Mouse (Mus musculus) CH12.LX (cell line): Measurements from ENCODE around the gene Fuk. TPM values are rescaled to one million over a fixed set of nuclear protein-coding genes. Genes with fewer than 3 reads are reported as not detected.

Experiments used
- DNase-seq: peaks from one replicate; pipeline ENCODE4 v3.0.0-alpha.2; 2013; ENCODE audit errors: extremely low read depth
- H3K27ac ChIP-seq: 2 replicates; pipeline ENCODE4 v1.5.1; 2012; ENCODE audit warnings: low read depth, mild to moderate bottlenecking, control low read depth, moderate library complexity; ENCODE audit not compliant: insufficient read depth
- H3K27me3 ChIP-seq: replicated peaks from 2 replicates; pipeline ENCODE3; 2012; ENCODE audit warnings: inconsistent platforms
- H3K36me3 ChIP-seq, 2 experiments: replicated peaks in 1 of 2; 2 replicates each; pipeline versions ENCODE3 to v1.6.1; 2012; ENCODE audit warnings: inconsistent platforms in 1 of 2, low read length in 1 of 2, mild to moderate bottlenecking in 1 of 2, mixed read lengths in 1 of 2, moderate library complexity in 1 of 2; ENCODE audit not compliant: control insufficient read depth in 1 of 2, insufficient read depth in 1 of 2
- H3K4me1 ChIP-seq, 2 experiments: 2 replicates each; pipeline ENCODE4 v1.6.1; 2012; ENCODE audit warnings: inconsistent platforms in 1 of 2, moderate library complexity in 1 of 2; ENCODE audit not compliant: insufficient read depth in 2 of 2, control insufficient read depth in 1 of 2
- H3K4me2 ChIP-seq: 2 replicates; pipeline ENCODE4 v1.6.1; 2012; ENCODE audit warnings: low read depth, mild to moderate bottlenecking, control low read depth; ENCODE audit not compliant: poor library complexity, insufficient read depth, severe bottlenecking
- H3K4me3 ChIP-seq, 3 experiments: fragments of 150-350 bp in 1 of 3; sonication (generic) in 1 of 3; replicated peaks in 1 of 3; 2 replicates each; pipeline versions ENCODE3 to v1.5.1; 2011 to 2012; ENCODE audit warnings: low read depth in 2 of 3, low read length in 2 of 3, mild to moderate bottlenecking in 2 of 3, moderate library complexity in 2 of 3, control low read depth in 1 of 3, improper control_type of control experiment in 1 of 3, inconsistent platforms in 1 of 3, mixed read lengths in 1 of 3; ENCODE audit not compliant: poor library complexity in 1 of 3
- H3K79me2 ChIP-seq: replicated peaks from 2 replicates; pipeline ENCODE4 v1.6.1; 2012; ENCODE audit warnings: mild to moderate bottlenecking, moderate library complexity; ENCODE audit not compliant: control insufficient read depth, poor library complexity, insufficient read depth, severe bottlenecking; ENCODE audit errors: extremely low read depth
- H3K9ac ChIP-seq: 2 replicates; pipeline ENCODE4 v1.6.1; 2012; ENCODE audit warnings: low read depth, mild to moderate bottlenecking, control low read depth, moderate library complexity; ENCODE audit not compliant: insufficient read depth
- H3K9me3 ChIP-seq: replicated peaks from 2 replicates; pipeline ENCODE3; 2012; ENCODE audit warnings: low read length, inconsistent platforms, mixed read lengths
- BHLHE40 ChIP-seq: IDR thresholded peaks from 2 replicates; pipeline ENCODE4 v1.6.1; 2011; ENCODE audit warnings: mild to moderate bottlenecking, low read depth, low read length, improper control_type of control experiment
- CHD1 ChIP-seq: IDR thresholded peaks from 2 replicates; pipeline ENCODE4 v1.6.1; 2012; ENCODE audit warnings: low read depth, low read length, improper control_type of control experiment, inconsistent platforms
- CTCF ChIP-seq, 2 experiments: IDR thresholded peaks in 1 of 2; conservative IDR thresholded peaks in 1 of 2; 2 replicates each; pipeline ENCODE4 v1.5.1; 2011 to 2012; ENCODE audit warnings: low read depth in 2 of 2, low read length in 2 of 2, improper control_type of control experiment in 1 of 2, inconsistent platforms in 1 of 2, mild to moderate bottlenecking in 1 of 2, moderate library complexity in 1 of 2
- E2F4 ChIP-seq: IDR thresholded peaks from 2 replicates; pipeline ENCODE4 v1.6.1; 2011; ENCODE audit warnings: low read depth, low read length, improper control_type of control experiment; ENCODE audit not compliant: insufficient replicate concordance
- ELF1 ChIP-seq: IDR thresholded peaks from 2 replicates; pipeline ENCODE4 v1.6.1; 2014; ENCODE audit warnings: low read depth, mild to moderate bottlenecking, inconsistent platforms, low read length, improper control_type of control experiment
- ETS1 ChIP-seq: conservative IDR thresholded peaks from 2 replicates; pipeline ENCODE4 v1.6.1; 2012; ENCODE audit warnings: low read depth, mild to moderate bottlenecking, inconsistent platforms, low read length, improper control_type of control experiment, moderate library complexity
- GABPA ChIP-seq: IDR thresholded peaks from 2 replicates; pipeline ENCODE4 v1.6.1; 2012; ENCODE audit warnings: low read depth, low read length, improper control_type of control experiment, inconsistent platforms; ENCODE audit not compliant: insufficient replicate concordance
- HCFC1 ChIP-seq: IDR thresholded peaks from 2 replicates; pipeline ENCODE4 v1.6.1; 2012; ENCODE audit warnings: low read depth, mild to moderate bottlenecking, inconsistent platforms, low read length, improper control_type of control experiment
- IRF4 ChIP-seq: IDR thresholded peaks from 2 replicates; pipeline ENCODE4 v1.6.1; 2014; ENCODE audit warnings: low read depth, mild to moderate bottlenecking, inconsistent platforms, low read length, improper control_type of control experiment
- JUND ChIP-seq: conservative IDR thresholded peaks from 2 replicates; pipeline ENCODE4 v1.6.1; 2011; ENCODE audit warnings: low read depth, low read length, improper control_type of control experiment
- KAT2A ChIP-seq: IDR thresholded peaks from 2 replicates; pipeline ENCODE4 v1.6.1; 2012; ENCODE audit warnings: low read length, improper control_type of control experiment, inconsistent platforms; ENCODE audit not compliant: insufficient replicate concordance
- MAFK ChIP-seq: IDR thresholded peaks from 2 replicates; pipeline ENCODE4 v1.6.1; 2011; ENCODE audit warnings: low read length, improper control_type of control experiment; ENCODE audit not compliant: insufficient replicate concordance
- MAX ChIP-seq: IDR thresholded peaks from 2 replicates; pipeline ENCODE4 v1.6.1; 2011; ENCODE audit warnings: low read length, improper control_type of control experiment
- MAZ ChIP-seq: IDR thresholded peaks from 2 replicates; pipeline ENCODE4 v1.6.1; 2012; ENCODE audit warnings: low read depth, mild to moderate bottlenecking, inconsistent platforms, low read length, improper control_type of control experiment, moderate library complexity
- MEF2A ChIP-seq: IDR thresholded peaks from 2 replicates; pipeline ENCODE4 v1.6.1; 2014; ENCODE audit warnings: low read depth, mild to moderate bottlenecking, inconsistent platforms, low read length, improper control_type of control experiment, borderline replicate concordance
- MXI1 ChIP-seq: IDR thresholded peaks from 2 replicates; pipeline ENCODE4 v1.6.1; 2011; ENCODE audit warnings: mild to moderate bottlenecking, low read depth, low read length, improper control_type of control experiment
- NELFE ChIP-seq: IDR thresholded peaks from 2 replicates; pipeline ENCODE4 v1.6.1; 2011; ENCODE audit warnings: low read depth, low read length, improper control_type of control experiment
- NRF1 ChIP-seq: IDR thresholded peaks from 2 replicates; pipeline ENCODE4 v1.6.1; 2014; ENCODE audit warnings: low read depth, mild to moderate bottlenecking, inconsistent platforms, low read length, improper control_type of control experiment, moderate library complexity
- POLR2A ChIP-seq: IDR thresholded peaks from 2 replicates; pipeline ENCODE4 v1.6.1; 2011; ENCODE audit warnings: low read depth, mild to moderate bottlenecking, improper control_type of control experiment, low read length
- POLR2AphosphoS2 ChIP-seq: IDR thresholded peaks from 2 replicates; pipeline ENCODE4 v1.6.1; 2011; ENCODE audit warnings: low read depth, low read length, improper control_type of control experiment
- RAD21 ChIP-seq: IDR thresholded peaks from 2 replicates; pipeline ENCODE4 v1.6.1; 2011; ENCODE audit warnings: low read depth, mild to moderate bottlenecking, low read length, improper control_type of control experiment, moderate library complexity
- RCOR1 ChIP-seq: conservative IDR thresholded peaks from 2 replicates; pipeline ENCODE4 v1.6.1; 2012; ENCODE audit warnings: low read depth, mild to moderate bottlenecking, inconsistent platforms, low read length, improper control_type of control experiment
- SIN3A ChIP-seq: IDR thresholded peaks from 2 replicates; pipeline ENCODE4 v1.6.1; 2012; ENCODE audit warnings: low read length, improper control_type of control experiment, inconsistent platforms
- TBP ChIP-seq: conservative IDR thresholded peaks from 2 replicates; pipeline ENCODE4 v1.6.1; 2011; ENCODE audit warnings: low read depth, low read length, improper control_type of control experiment
- TCF12 ChIP-seq: IDR thresholded peaks from 2 replicates; pipeline ENCODE4 v1.6.1; 2014; ENCODE audit warnings: low read depth, mild to moderate bottlenecking, inconsistent platforms, low read length, improper control_type of control experiment
- USF2 ChIP-seq: conservative IDR thresholded peaks from 2 replicates; pipeline ENCODE4 v1.6.1; 2011; ENCODE audit warnings: low read depth, low read length, improper control_type of control experiment
- ZKSCAN1 ChIP-seq: IDR thresholded peaks from 2 replicates; pipeline ENCODE4 v1.6.1; 2012; ENCODE audit warnings: low read depth, inconsistent platforms, low read length, improper control_type of control experiment, borderline replicate concordance
- ZMIZ1 ChIP-seq: IDR thresholded peaks from 2 replicates; pipeline ENCODE4 v1.6.1; 2012; ENCODE audit warnings: low read depth, mild to moderate bottlenecking, inconsistent platforms, low read length, improper control_type of control experiment
- dilution Hi-C: fragments of 300-500 bp; cut with MboI; formaldehyde crosslinking; loops from 2 replicates; pipeline ENCODE4 v1.14.3; 2020; ENCODE audit warnings: low sequenced_read_pairs; ENCODE audit not compliant: extremely low pct_unique_long_range_greater_than_20kb, extremely low pct_ligation_motif_present
- in situ Hi-C: fragments of 300-500 bp; cut with MboI; formaldehyde crosslinking; loops from 3 replicates; pipeline ENCODE4 v1.14.3; 2019; ENCODE audit warnings: low sequenced_read_pairs, low pct_ligation_motif_present, low pct_unique_long_range_greater_than_20kb, mixed read lengths
- polyA plus RNA-seq: library from polyadenylated mRNA; unstranded; fragments of >175 nt; gene quantifications from 2 replicates; pipeline ENCODE4 v1.2.1, GENCODE M21; 2012; ENCODE audit warnings: low read depth; ENCODE audit not compliant: insufficient read length
- total RNA-seq, 2 experiments: library from RNA; depleted of rRNA; stranded (reverse); fragments of 300-350 nt in 1 of 2; fragments of >200 nt in 1 of 2; gene quantifications; 2 replicates each; pipeline ENCODE4 v1.2.3; 2012 to 2014

The Fuk gene
- total and polyA plus RNA-seq, 3 experiments, result 6.4 to 14.4 (median 6.8) TPM

DNA sequence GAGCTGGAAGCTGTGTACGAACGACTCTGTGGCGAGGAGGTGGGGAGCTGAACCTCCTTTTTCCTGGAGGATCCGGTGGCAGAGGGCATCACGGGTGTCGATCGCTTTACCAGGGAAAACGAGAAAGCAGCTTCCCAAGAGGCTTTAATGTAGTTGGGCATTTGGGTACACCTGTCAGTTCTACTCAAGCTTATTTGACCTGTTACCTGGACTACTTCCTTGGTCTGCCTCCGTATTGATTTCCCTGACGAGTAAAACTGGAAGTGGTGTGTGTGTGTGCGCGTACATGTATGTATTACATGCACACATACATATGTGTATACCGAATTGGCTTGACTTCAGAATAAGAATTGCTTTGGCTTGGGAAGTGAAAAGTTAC is 55.1 kb downstream of the Fuk start:
- H3K4me3 ChIP-seq, result peak overlapping the region; percentile 79 to 99 (median 94)
- peak overlapping the region; percentile 70 for H3K9ac ChIP-seq
- DNase-seq, result peak; percentile 27
- H3K9me3 ChIP-seq, result no peaks in the 10 kb centered on the region
- peaks cover 3 to 45% of the 10 kb centered on the region in 2 experiments for H3K4me1 ChIP-seq
- TF ChIP-seq BHLHE40 (0 out of 2 replicates have a peak, but pooled peaks have one; percentile 13), RCOR1 (no peak), USF2 (no peak), SIN3A (peak; percentile 7; the same call in 1 of the 2 replicates), CHD1 (peak; percentile 56; the same call in 1 of the 2 replicates)
- 0 out of 2 replicates have a peak overlapping the region, but pooled peaks have one; percentile 96 for H3K4me2 ChIP-seq
- peaks cover 44 to 57% of the 10 kb centered on the region in 2 experiments for H3K36me3 ChIP-seq
- peak overlapping the region; percentile 45 for H3K27ac ChIP-seq
- dilution Hi-C loops (no loop called here), in situ Hi-C loops (loop anchor here (10.0 to 25.0 kb wide), 3 partner anchors 92 to 440 kb away; no protein-coding TSS in a partner anchor)
- peaks cover 68% of the 10 kb centered on the region for H3K79me2 ChIP-seq
- no peaks in the 10 kb centered on the region for H3K27me3 ChIP-seq

DNA sequence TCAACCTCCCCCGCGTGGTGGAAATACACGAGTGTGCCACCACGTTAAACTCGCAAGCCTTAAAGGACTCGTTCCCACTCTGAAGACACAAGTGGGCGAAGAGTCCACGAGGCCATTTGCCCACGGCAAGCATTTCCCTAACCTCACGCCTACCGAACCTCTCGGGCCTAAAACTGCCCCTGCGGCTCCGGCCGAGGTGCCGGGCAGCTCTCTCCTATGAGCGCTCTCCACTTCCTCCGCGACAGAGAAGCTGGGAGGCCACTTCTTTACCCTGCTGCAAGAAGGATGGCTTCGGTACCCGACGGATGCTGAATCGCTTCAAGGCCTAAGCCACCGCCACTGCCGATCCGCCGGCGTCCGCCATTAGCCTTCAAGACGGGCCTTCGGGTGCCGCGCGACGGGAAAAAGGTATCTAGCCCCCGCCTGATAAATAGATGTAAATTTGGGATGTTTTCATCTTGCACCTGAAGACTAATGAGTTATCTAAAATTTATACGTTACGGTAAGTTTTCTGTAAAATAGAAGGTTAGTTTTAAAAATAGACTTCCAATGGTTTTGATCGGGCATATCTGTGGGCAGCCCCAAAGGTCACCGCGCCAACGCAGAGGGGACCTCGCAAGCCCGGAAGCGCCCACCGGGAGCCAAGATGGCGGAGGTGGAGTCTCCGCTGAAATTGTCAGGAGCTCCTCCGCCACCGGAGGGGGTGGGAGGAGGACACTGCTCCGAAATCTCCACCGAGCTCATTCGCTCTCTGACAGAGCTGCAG is 55.7 kb downstream of the Fuk start, which contains the start of the genes Cog4 and Sf3b3:
Gene Cog4 (plus strand): TSS at position 196 of the 766 bp plus-strand sequence.
Gene Sf3b3 (minus strand): TSS at position 383 of the 766 bp plus-strand sequence.
- dilution Hi-C loops, result no loop called here
- H3K9me3 ChIP-seq, result no peaks in the 10 kb centered on the region
- 0 out of 2 replicates have a peak, but pooled peaks have one; percentile 67 for TF ChIP-seq MEF2A
- TF ChIP-seq MAX, result peak; percentile 100
- TF ChIP-seq JUND, result no peak; the same call in 1 of the 2 replicates
- no peak for TF ChIP-seq USF2
- peak; percentile 96 for TF ChIP-seq POLR2A
- TF ChIP-seq TCF12, result peak; percentile 97
- TF ChIP-seq ZMIZ1, result peak; percentile 85
- peak; percentile 66 for TF ChIP-seq NRF1
- TF ChIP-seq HCFC1, result peak; percentile 88
- peak; percentile 90 for TF ChIP-seq POLR2AphosphoS2
- TF ChIP-seq MXI1, result peak; percentile 64; the same call in 1 of the 2 replicates
- TF ChIP-seq MAZ, result peak; percentile 72
- peak; percentile 95 for TF ChIP-seq TBP
- 0 out of 2 replicates have a peak, but pooled peaks have one; percentile 58 for TF ChIP-seq RCOR1
- TF ChIP-seq ELF1, result peak; percentile 97
- TF ChIP-seq CHD1, result no peak
- no peak for TF ChIP-seq ZKSCAN1
- peak in 1 of 2 experiments; percentile 22; a peak in 1 of 4 replicates for TF ChIP-seq CTCF (conservative IDR thresholded peaks at IDR 0.05 in 1 of 2, IDR thresholded peaks at IDR 0.05 in 1 of 2; ENCODE audit: low read depth in 2 of 2, low read length in 2 of 2)
- TF ChIP-seq RAD21, result no peak
- peak; percentile 97; the same call in 1 of the 2 replicates for TF ChIP-seq E2F4
- no peak for TF ChIP-seq MAFK
- TF ChIP-seq NELFE, result peak; percentile 91
- TF ChIP-seq SIN3A, result peak; percentile 97
- TF ChIP-seq ETS1, result 0 out of 2 replicates have a peak, but pooled peaks have one; percentile 14
- peak; percentile 53; the same call in 1 of the 2 replicates for TF ChIP-seq IRF4
- peak; percentile 76; the same call in 1 of the 2 replicates for TF ChIP-seq KAT2A
- no peak for TF ChIP-seq GABPA
- peak within 1 kb of the TSS; percentile 88 to 99 (median 94) for H3K4me3 ChIP-seq
- no peaks in the 10 kb centered on the region for H3K27me3 ChIP-seq
- peaks cover 41 to 56% of the 10 kb centered on the region in 2 experiments for H3K36me3 ChIP-seq
- H3K79me2 ChIP-seq, result peaks cover 72% of the 10 kb centered on the region
- H3K4me2 ChIP-seq, result peak within 1 kb of the TSS; percentile 96
- peak; percentile 86 for DNase-seq
- in situ Hi-C loops, result loop anchor here (10.0 to 25.0 kb wide), 3 partner anchors 92 to 441 kb away; no protein-coding TSS in a partner anchor
- peak within 1 kb of the TSS; percentile 74 for H3K27ac ChIP-seq
- peak within 1 kb of the TSS; percentile 97 for H3K9ac ChIP-seq
- peaks cover 3 to 49% of the 10 kb centered on the region in 2 experiments for H3K4me1 ChIP-seq
